In genomic region chr4:115828572-115828902, GRCm38 (mm10) we compare ENCODE assay signal across 9 mouse cellular contexts. TPM values are rescaled to one million over a fixed set of nuclear protein-coding genes. Genes with fewer than 3 reads are reported as not detected.
DNase-seq lines count a peak whose midpoint lies in the region; ATAC-seq and TF ChIP-seq lines count a peak whose summit lies in the region.
"Had no signal": no experiment of that assay in that cellular context is flagged by ENCODE, and none has a peak within 500 bp of the region (broad histone marks: within the 10 kb centered on the region; RNA-seq: fewer than 3 reads in every experiment).

No protein-coding gene starts in this region.

- WGBS in kidney, embryonic 15.5 days = 6% methylated on average over 8 of the region's 8 CpGs
- WGBS in embryonic facial prominence, embryonic 11.5 days = 5% methylated on average over 8 of the region's 8 CpGs
- 3% methylated on average over 8 of the region's 8 CpGs for WGBS in intestine, embryonic 14.5 days
- 4% methylated on average over 8 of the region's 8 CpGs for WGBS in midbrain, postnatal 0 days

- H3K36me3 ChIP-seq in kidney, embryonic 15.5 days = peaks cover 25% of the 10 kb centered on the region
- H3K36me3 ChIP-seq in embryonic facial prominence, embryonic 11.5 days (replicated peaks; ENCODE audit: control insufficient read depth, insufficient read depth, low read depth, low read length) = no peaks in the 10 kb centered on the region
- H3K36me3 ChIP-seq in intestine, embryonic 14.5 days (ENCODE audit: control insufficient read depth, insufficient read depth, low read length) = peaks cover 16% of the 10 kb centered on the region
- no peaks in the 10 kb centered on the region for H3K36me3 ChIP-seq in midbrain, postnatal 0 days (ENCODE audit: insufficient read depth, low read length)

- H3K4me2 ChIP-seq in kidney, embryonic 15.5 days = peak overlapping the region; percentile 78
- H3K4me2 ChIP-seq in embryonic facial prominence, embryonic 11.5 days (ENCODE audit: low read depth, low read length) = peak overlapping the region; percentile 85
- H3K4me2 ChIP-seq in intestine, embryonic 14.5 days (ENCODE audit: low read length) = peak overlapping the region; percentile 79
- peak overlapping the region; percentile 95 for H3K4me2 ChIP-seq in midbrain, postnatal 0 days (ENCODE audit: low read depth, low read length, poor library complexity, severe bottlenecking)

- no peak for DNase-seq in kidney, postnatal 10 days
- no peak for DNase-seq in embryonic facial prominence, embryonic 11.5 days (ENCODE audit: low spot score)
- DNase-seq in intestine, embryonic 14.5 days (ENCODE audit: low spot score) = no peak
- no peak for DNase-seq in midbrain, postnatal 0 days (ENCODE audit: low spot score)
- DNase-seq in layer of hippocampus, adult 11-12 months (ENCODE audit: low spot score) = no peak
- DNase-seq in frontal cortex, postnatal 36 days (ENCODE audit: low spot score in 2 of 2) = no peak
- DNase-seq in cerebellum, adult 11 months = no peak

- H3K9me3 ChIP-seq in kidney, embryonic 15.5 days (replicated peaks) = no peaks in the 10 kb centered on the region
- H3K9me3 ChIP-seq in embryonic facial prominence, embryonic 11.5 days (replicated peaks; ENCODE audit: control insufficient read depth, low read length) = no peaks in the 10 kb centered on the region
- H3K9me3 ChIP-seq in intestine, embryonic 14.5 days (ENCODE audit: control insufficient read depth, low read length) = no peaks in the 10 kb centered on the region
- no peaks in the 10 kb centered on the region for H3K9me3 ChIP-seq in midbrain, postnatal 0 days (ENCODE audit: low read length)

- no peaks in the 10 kb centered on the region for H3K27me3 ChIP-seq in kidney, embryonic 15.5 days
- peaks cover 3% of the 10 kb centered on the region; the same call in 1 of the 2 replicates for H3K27me3 ChIP-seq in embryonic facial prominence, embryonic 11.5 days (ENCODE audit: control insufficient read depth, insufficient read depth, low read length)
- H3K27me3 ChIP-seq in intestine, embryonic 14.5 days (replicated peaks; ENCODE audit: control insufficient read depth, insufficient read depth, low read length) = no peaks in the 10 kb centered on the region
- no peaks in the 10 kb centered on the region for H3K27me3 ChIP-seq in midbrain, postnatal 0 days (ENCODE audit: insufficient read depth, low read length)

- no peak overlapping the region for H3K27ac ChIP-seq in kidney, embryonic 15.5 days
- no peak overlapping the region for H3K27ac ChIP-seq in embryonic facial prominence, embryonic 11.5 days (replicated peaks; ENCODE audit: low read depth, low read length)
- H3K27ac ChIP-seq in intestine, embryonic 14.5 days (ENCODE audit: low read depth) = no peak overlapping the region
- no peak overlapping the region for H3K27ac ChIP-seq in midbrain, postnatal 0 days (ENCODE audit: low read depth, low read length)

- peak overlapping the region; percentile 84 for H3K4me3 ChIP-seq in kidney, embryonic 15.5 days (replicated peaks)
- peak overlapping the region; percentile 75 for H3K4me3 ChIP-seq in embryonic facial prominence, embryonic 11.5 days (ENCODE audit: low read depth, low read length)
- peak overlapping the region; percentile 83 for H3K4me3 ChIP-seq in intestine, embryonic 14.5 days (ENCODE audit: low read depth, low read length)
- peak overlapping the region; percentile 89 for H3K4me3 ChIP-seq in midbrain, postnatal 0 days (ENCODE audit: low read depth, low read length)

- H3K4me1 ChIP-seq in kidney, embryonic 15.5 days = peaks cover 22% of the 10 kb centered on the region
- no peaks in the 10 kb centered on the region for H3K4me1 ChIP-seq in embryonic facial prominence, embryonic 11.5 days (ENCODE audit: control insufficient read depth, insufficient read depth, low read length)
- no peaks in the 10 kb centered on the region; the same call in 1 of the 2 replicates for H3K4me1 ChIP-seq in intestine, embryonic 14.5 days (replicated peaks; ENCODE audit: control insufficient read depth, insufficient read depth, low read length)
- H3K4me1 ChIP-seq in midbrain, postnatal 0 days (ENCODE audit: insufficient read depth, low read length) = peaks cover 4% of the 10 kb centered on the region; the same call in 1 of the 2 replicates

- TF ChIP-seq CTCF in midbrain, postnatal 0 days (IDR thresholded peaks at IDR 0.05) = no peak

- H3K9ac ChIP-seq in kidney, embryonic 15.5 days = peak overlapping the region; percentile 78; the same call in 1 of the 2 replicates
- H3K9ac ChIP-seq in embryonic facial prominence, embryonic 11.5 days (replicated peaks; ENCODE audit: low read length) = no peak overlapping the region; the same call in 1 of the 2 replicates
- H3K9ac ChIP-seq in intestine, embryonic 14.5 days (ENCODE audit: low read length) = peak overlapping the region; percentile 70; the same call in 1 of the 2 replicates
- peak overlapping the region; percentile 69; the same call in 1 of the 2 replicates for H3K9ac ChIP-seq in midbrain, postnatal 0 days (replicated peaks; ENCODE audit: low read length, poor library complexity, severe bottlenecking)

- no peak for ATAC-seq in kidney, embryonic 15.5 days (replicated peaks; ENCODE audit: low FRiP score)
- ATAC-seq in embryonic facial prominence, embryonic 11.5 days (replicated peaks; ENCODE audit: insufficient number of reproducible peaks, low FRiP score, low TSS enrichment, low read depth) = peak; percentile 49
- ATAC-seq in intestine, embryonic 14.5 days (replicated peaks; ENCODE audit: low FRiP score, low TSS enrichment, low read depth) = peak; percentile 33; the same call in 1 of the 2 replicates
- no peak for ATAC-seq in midbrain, postnatal 0 days (ENCODE audit: low FRiP score)

RNA-seq across cellular contexts. Expression of gene Mob3c, which starts 0.6 kb away (rescaled TPM):
- polyA plus RNA-seq in kidney, embryonic 15.5 days (2015; fragmentation: Nextera tagmentation; extraction: Ambion mirVana) = 12.4 and 14.6 TPM in 2 replicates
- 2.8 and 4.6 TPM in 2 replicates for polyA plus RNA-seq in embryonic facial prominence, embryonic 11.5 days (2014; fragmentation: Nextera tagmentation; extraction: Ambion mirVana)
- 10.7 and 13.4 TPM in 2 replicates for polyA plus RNA-seq in intestine, embryonic 14.5 days (2014; fragmentation: Nextera tagmentation; extraction: Ambion mirVana)
- total RNA-seq in midbrain, postnatal 0 days (2014; rRNA removed) = 3.7 and 12.1 TPM in 2 replicates
- polyA plus RNA-seq in midbrain, postnatal 0 days (2015; fragmentation: Nextera tagmentation; extraction: Ambion mirVana) = 2.8 and 3.1 TPM in 2 replicates

RNA-seq across cellular contexts. Expression of gene Mknk1, which starts 10.5 kb away (rescaled TPM):
- 23.4 and 25.6 TPM in 2 replicates for polyA plus RNA-seq in kidney, embryonic 15.5 days (2015; fragmentation: Nextera tagmentation; extraction: Ambion mirVana)
- 17.5 and 20.0 TPM in 2 replicates for polyA plus RNA-seq in embryonic facial prominence, embryonic 11.5 days (2014; fragmentation: Nextera tagmentation; extraction: Ambion mirVana)
- polyA plus RNA-seq in intestine, embryonic 14.5 days (2014; fragmentation: Nextera tagmentation; extraction: Ambion mirVana) = 21.3 and 24.7 TPM in 2 replicates
- total RNA-seq in midbrain, postnatal 0 days (2014; rRNA removed) = 18.5 and 27.8 TPM in 2 replicates
- 22.8 and 23.2 TPM in 2 replicates for polyA plus RNA-seq in midbrain, postnatal 0 days (2015; fragmentation: Nextera tagmentation; extraction: Ambion mirVana)

RNA-seq across cellular contexts. Expression of gene Atpaf1, which starts 43.9 kb away (rescaled TPM):
- 55.2 and 60.7 TPM in 2 replicates for polyA plus RNA-seq in kidney, embryonic 15.5 days (2015; fragmentation: Nextera tagmentation; extraction: Ambion mirVana)
- polyA plus RNA-seq in embryonic facial prominence, embryonic 11.5 days (2014; fragmentation: Nextera tagmentation; extraction: Ambion mirVana) = 54.0 and 54.4 TPM in 2 replicates
- polyA plus RNA-seq in intestine, embryonic 14.5 days (2014; fragmentation: Nextera tagmentation; extraction: Ambion mirVana) = 62.7 and 73.0 TPM in 2 replicates
- 25.9 and 40.0 TPM in 2 replicates for total RNA-seq in midbrain, postnatal 0 days (2014; rRNA removed)
- 37.8 and 38.7 TPM in 2 replicates for polyA plus RNA-seq in midbrain, postnatal 0 days (2015; fragmentation: Nextera tagmentation; extraction: Ambion mirVana)

RNA-seq across cellular contexts. Expression of gene Tex38, which starts 47.7 kb away (rescaled TPM):
- 0.28 and 0.60 TPM in 2 replicates for polyA plus RNA-seq in kidney, embryonic 15.5 days (2015; fragmentation: Nextera tagmentation; extraction: Ambion mirVana)
- 0.46 TPM in 1 of 2 replicates, not detected in the other for polyA plus RNA-seq in embryonic facial prominence, embryonic 11.5 days (2014; fragmentation: Nextera tagmentation; extraction: Ambion mirVana)
- 0.39 TPM in 2 replicates for polyA plus RNA-seq in intestine, embryonic 14.5 days (2014; fragmentation: Nextera tagmentation; extraction: Ambion mirVana)
- total RNA-seq in midbrain, postnatal 0 days (2014; rRNA removed) = 0.49 and 1.2 TPM in 2 replicates
- polyA plus RNA-seq in midbrain, postnatal 0 days (2015; fragmentation: Nextera tagmentation; extraction: Ambion mirVana) = 0.87 and 0.93 TPM in 2 replicates
- total RNA-seq: hematopoietic stem cell, adult 5-6 weeks had no signal

RNA-seq across cellular contexts. Expression of gene Kncn, which starts 55.7 kb away (rescaled TPM):
- 0.08 TPM in 1 of 2 replicates, not detected in the other for polyA plus RNA-seq in kidney, embryonic 15.5 days (2015; fragmentation: Nextera tagmentation; extraction: Ambion mirVana)
- polyA plus RNA-seq in embryonic facial prominence, embryonic 11.5 days (2014; fragmentation: Nextera tagmentation; extraction: Ambion mirVana) = not detected in 2 replicates
- not detected in 2 replicates for polyA plus RNA-seq in intestine, embryonic 14.5 days (2014; fragmentation: Nextera tagmentation; extraction: Ambion mirVana)
- total RNA-seq in midbrain, postnatal 0 days (2014; rRNA removed) = 0.09 and 0.11 TPM in 2 replicates
- 0.16 and 0.25 TPM in 2 replicates for polyA plus RNA-seq in midbrain, postnatal 0 days (2015; fragmentation: Nextera tagmentation; extraction: Ambion mirVana)
- total RNA-seq: hematopoietic stem cell, adult 5-6 weeks had no signal

Comparison
In these comparisons a context has a peak if more than half of its experiments do, and no peak if none do; other contexts are left out.
1. ATAC-seq: peak in embryonic facial prominence, embryonic 11.5 days (single experiment) and intestine, embryonic 14.5 days (single experiment); none in kidney, embryonic 15.5 days (single experiment) and midbrain, postnatal 0 days (single experiment).
2. Peak in every context shown above with its lines, with median percentiles within 50 percentile points of each other: H3K4me2 ChIP-seq and H3K4me3 ChIP-seq.